Mouse (Mus musculus): ENCODE data around the gene Mettl27. TPM values are rescaled to one million over a fixed set of nuclear protein-coding genes. Genes with fewer than 3 reads are reported as not detected.
A peak's percentile ranks its signal among the peaks of the same experiment; 100 is the strongest.

Gene Mettl27
- polyA plus RNA-seq, 1 experiment from 2014 or later: 19.9 TPM

DNA sequence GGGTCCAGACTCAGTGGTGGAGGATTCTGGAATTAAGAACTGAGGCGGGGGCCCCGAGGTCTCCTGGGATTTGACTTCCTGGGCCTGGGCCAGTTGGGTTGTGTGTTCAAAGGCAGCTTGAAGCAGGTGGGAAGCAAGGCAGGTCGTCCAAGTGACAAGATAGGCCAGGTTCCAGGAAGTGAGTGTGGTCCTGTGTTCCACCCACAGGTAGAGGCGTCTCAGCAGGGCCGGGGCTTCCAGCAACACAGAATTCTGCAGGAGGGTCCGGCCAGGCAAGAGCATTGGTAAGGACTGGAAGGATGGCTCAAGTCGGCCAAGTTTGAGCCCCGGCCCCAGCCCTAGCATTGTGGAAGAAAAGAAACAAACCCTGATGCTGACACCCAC is 30.5 kb upstream of the Mettl27 start:
- Histone ChIP-seq H3K4me1 (peaks cover 28% of the 10 kb centered on the region), H3K4me2 (replicated peaks) (no peak overlapping the region), H3K9ac (0 out of 2 replicates have a peak overlapping the region, but pooled peaks have one; percentile 8), H3K36me3 (no peaks in the 10 kb centered on the region), H3K27ac (no peak overlapping the region), H3K4me3 (no peak overlapping the region), H3K9me3 (no peaks in the 10 kb centered on the region), H3K27me3 (no peaks in the 10 kb centered on the region)
- 58% methylated on average over 8 of the region's 8 CpGs for WGBS
- peak; percentile 1; the same call in 1 of the 2 replicates for ATAC-seq (ENCODE audit: low FRiP score, low read depth)

DNA sequence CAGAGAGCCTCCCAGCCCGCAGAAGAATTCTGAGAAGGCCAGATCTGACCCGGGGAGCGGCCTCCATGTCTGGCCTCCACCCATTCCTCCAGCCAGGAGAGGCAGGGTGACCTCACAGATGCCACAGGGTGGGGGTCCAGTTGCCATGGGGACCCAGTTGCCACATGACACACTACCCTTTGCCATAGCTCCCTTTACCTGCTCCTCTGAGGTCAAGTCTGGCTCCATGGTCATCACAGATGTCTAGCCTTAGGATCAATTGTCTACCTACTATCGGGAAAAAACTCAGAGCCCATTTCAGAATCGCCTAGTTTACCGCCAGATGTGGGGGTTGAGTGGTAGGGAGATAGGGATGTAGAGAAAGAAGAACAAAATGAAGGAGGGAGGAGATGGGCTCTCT is 25.5 kb upstream of the Mettl27 start, which contains the start of gene Tmem270:
Gene Tmem270 (minus strand): TSS at position 101 of the 400 bp plus-strand sequence.
- peaks cover under 1% of the 10 kb centered on the region for H3K4me1 ChIP-seq
- no peaks in the 10 kb centered on the region for H3K9me3 ChIP-seq
- no peak within 1 kb of the TSS for H3K9ac ChIP-seq
- H3K27ac ChIP-seq: no peak within 1 kb of the TSS
- WGBS: 82% methylated on average over 6 of the region's 6 CpGs
- no peaks in the 10 kb centered on the region for H3K27me3 ChIP-seq
- no peak within 1 kb of the TSS for H3K4me3 ChIP-seq
- 0 out of 2 replicates have a peak within 1 kb of the TSS, but pooled peaks have one; percentile 2 for H3K4me2 ChIP-seq (replicated peaks)
- no peaks in the 10 kb centered on the region for H3K36me3 ChIP-seq
- ATAC-seq (ENCODE audit: low FRiP score, low read depth): no peak

DNA sequence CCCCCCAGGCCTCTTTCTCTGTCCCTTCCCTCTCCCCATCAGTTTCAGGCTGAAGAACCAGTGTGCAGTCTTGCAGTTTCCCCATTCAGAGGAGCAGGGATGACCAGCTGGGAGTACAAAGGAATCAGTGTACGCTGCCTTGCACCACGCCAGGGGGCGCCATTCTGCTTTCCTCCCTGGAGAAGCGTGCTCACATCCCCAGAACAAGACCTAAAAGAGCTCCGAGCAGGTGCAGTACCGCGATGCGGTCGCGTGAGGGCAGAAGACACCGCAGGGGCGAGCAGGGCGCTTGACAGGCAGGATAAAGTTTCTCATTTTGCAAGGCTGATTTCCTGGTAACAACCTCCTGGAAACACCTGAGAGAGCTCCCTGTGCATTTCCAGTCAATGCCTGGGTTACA is 25.0 kb upstream of the Mettl27 start:
- Histone ChIP-seq H3K4me3 (no peak overlapping the region), H3K4me2 (replicated peaks) (0 out of 2 replicates have a peak overlapping the region, but pooled peaks have one; percentile 2), H3K36me3 (no peaks in the 10 kb centered on the region), H3K9ac (no peak overlapping the region), H3K27me3 (no peaks in the 10 kb centered on the region), H3K27ac (no peak overlapping the region), H3K9me3 (no peaks in the 10 kb centered on the region), H3K4me1 (no peaks in the 10 kb centered on the region)
- ATAC-seq (ENCODE audit: low FRiP score, low read depth): peak; percentile 78; the same call in 1 of the 2 replicates
- WGBS: under 1% methylated on average over 13 of the region's 13 CpGs

DNA sequence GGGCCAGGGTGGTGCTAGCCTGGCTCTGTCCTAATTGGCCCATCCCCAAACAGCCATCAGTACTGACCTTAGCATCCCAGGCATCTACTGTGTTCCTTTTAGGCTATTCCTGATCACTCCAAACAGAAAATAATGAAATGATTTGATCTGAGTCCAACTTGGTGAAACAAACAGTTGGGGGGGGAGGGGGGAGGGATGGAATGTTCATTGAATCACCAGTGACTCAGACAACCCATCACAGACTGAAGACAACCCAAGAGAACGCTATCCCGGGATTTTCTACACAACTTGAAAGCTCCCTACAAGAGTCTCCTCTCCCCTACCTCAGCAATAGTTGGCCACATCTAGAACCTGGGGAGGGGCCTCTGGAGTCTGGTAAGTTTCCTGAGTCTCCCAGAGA is 20.3 kb upstream of the Mettl27 start:
- ATAC-seq (ENCODE audit: low FRiP score, low read depth): no peak
- Histone ChIP-seq H3K36me3 (no peaks in the 10 kb centered on the region), H3K9ac (no peak overlapping the region), H3K27ac (no peak overlapping the region), H3K27me3 (no peaks in the 10 kb centered on the region), H3K9me3 (no peaks in the 10 kb centered on the region), H3K4me3 (no peak overlapping the region), H3K4me1 (no peaks in the 10 kb centered on the region), H3K4me2 (replicated peaks) (no peak overlapping the region)
- 93% methylated on average over 2 of the region's 2 CpGs for WGBS

DNA sequence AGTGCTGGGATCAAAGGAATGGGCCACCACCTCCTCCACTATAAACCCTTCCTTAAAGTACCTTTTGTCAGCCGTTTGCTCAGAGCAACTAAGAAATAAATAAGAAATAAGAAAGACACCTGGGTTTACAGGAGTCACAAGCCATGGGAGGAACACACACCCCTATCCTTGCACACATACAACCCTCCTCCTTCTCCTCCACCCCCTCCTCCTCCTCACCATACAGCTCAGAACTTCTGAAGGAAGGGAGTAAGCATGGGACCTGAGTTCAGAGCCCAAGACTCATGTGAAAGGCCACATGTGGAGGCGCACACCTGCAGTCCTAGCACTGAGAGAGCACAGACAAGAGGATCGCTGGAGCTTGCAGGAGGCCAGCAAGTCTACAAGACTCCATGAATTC is 18.8 kb upstream of the Mettl27 start:
- no peak overlapping the region for H3K4me2 ChIP-seq (replicated peaks)
- no peaks in the 10 kb centered on the region for H3K4me1 ChIP-seq
- no peak overlapping the region for H3K9ac ChIP-seq
- WGBS: 77% methylated on average over 3 of the region's 3 CpGs
- no peak overlapping the region for H3K4me3 ChIP-seq
- no peaks in the 10 kb centered on the region for H3K36me3 ChIP-seq
- no peak for ATAC-seq (ENCODE audit: low FRiP score, low read depth)
- H3K9me3 ChIP-seq: peaks cover 4% of the 10 kb centered on the region; the same call in 1 of the 2 replicates
- H3K27ac ChIP-seq: no peak overlapping the region
- H3K27me3 ChIP-seq: no peaks in the 10 kb centered on the region

DNA sequence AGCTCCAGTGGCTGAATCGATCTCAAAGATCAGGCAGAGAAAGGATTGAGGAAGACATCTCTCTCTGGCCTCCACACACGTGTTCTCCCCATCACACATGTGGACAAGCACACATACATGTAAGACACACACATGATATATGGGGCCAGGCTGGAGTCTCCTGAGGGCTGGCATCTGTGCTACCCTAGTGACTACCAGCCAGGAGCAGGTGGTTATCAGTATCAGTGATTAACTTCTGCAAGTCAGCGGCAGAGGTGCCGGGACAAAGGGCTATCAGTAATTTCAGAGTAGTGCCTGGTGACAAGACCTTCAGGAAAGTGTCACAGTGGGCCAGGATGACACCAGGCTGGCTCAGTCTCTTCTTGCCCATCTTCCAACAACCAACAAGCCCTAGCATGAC is 18.4 kb upstream of the Mettl27 start:
- Histone ChIP-seq H3K36me3 (no peaks in the 10 kb centered on the region), H3K9me3 (peaks cover 4% of the 10 kb centered on the region; the same call in 1 of the 2 replicates), H3K4me1 (no peaks in the 10 kb centered on the region), H3K27me3 (no peaks in the 10 kb centered on the region), H3K9ac (no peak overlapping the region), H3K4me2 (replicated peaks) (no peak overlapping the region), H3K27ac (no peak overlapping the region), H3K4me3 (no peak overlapping the region)
- 84% methylated on average over 4 of the region's 4 CpGs for WGBS
- no peak for ATAC-seq (ENCODE audit: low FRiP score, low read depth)

DNA sequence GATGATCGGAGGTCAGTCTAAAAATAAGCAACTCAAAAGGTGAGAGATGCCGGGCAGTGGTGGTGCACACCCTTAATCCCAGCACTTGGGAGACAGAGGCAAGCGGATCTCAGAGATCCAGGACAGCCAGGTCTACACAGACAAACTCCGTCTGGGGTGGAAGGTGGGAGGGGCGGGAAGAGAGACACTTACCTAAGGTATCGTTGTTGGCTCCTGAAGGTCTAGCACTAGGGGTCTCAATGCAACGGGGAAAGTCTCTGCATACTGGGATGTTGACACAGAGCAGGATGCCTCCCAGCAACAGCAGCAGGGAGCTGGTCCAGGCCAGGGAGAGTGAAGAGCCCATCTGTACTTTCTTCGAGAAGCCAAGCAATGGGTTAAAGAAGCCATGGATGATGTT is 17.7 kb upstream of the Mettl27 start:
- no peaks in the 10 kb centered on the region for H3K36me3 ChIP-seq
- H3K27me3 ChIP-seq: no peaks in the 10 kb centered on the region
- H3K27ac ChIP-seq: no peak overlapping the region
- 80% methylated on average over 8 of the region's 8 CpGs for WGBS
- no peak overlapping the region for H3K9ac ChIP-seq
- no peak overlapping the region for H3K4me3 ChIP-seq
- no peak for ATAC-seq (ENCODE audit: low FRiP score, low read depth)
- peaks cover 4% of the 10 kb centered on the region; the same call in 1 of the 2 replicates for H3K9me3 ChIP-seq
- no peak overlapping the region for H3K4me2 ChIP-seq (replicated peaks)
- no peaks in the 10 kb centered on the region for H3K4me1 ChIP-seq

DNA sequence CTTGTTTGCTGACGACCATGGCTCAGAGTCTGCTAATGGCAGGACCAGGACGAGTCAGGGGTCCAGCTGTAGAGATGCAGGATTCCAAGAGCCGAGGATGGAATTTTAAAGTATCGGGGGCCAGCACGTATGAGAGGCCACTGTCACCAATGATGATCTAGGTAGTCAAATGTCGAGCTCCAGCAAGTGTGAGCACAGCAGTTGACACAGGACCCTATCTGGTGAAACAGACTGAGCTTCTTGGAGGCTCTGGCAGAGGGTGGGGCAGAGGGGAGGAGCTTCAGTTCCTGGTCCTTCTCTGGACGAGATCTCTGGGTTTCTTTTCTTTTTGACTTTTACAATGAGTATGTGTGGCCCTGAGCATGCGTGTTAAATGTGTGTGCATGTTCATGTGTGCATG is 16.9 kb upstream of the Mettl27 start, which contains the start of gene Cldn13:
Gene Cldn13 (minus strand): TSS at position 216 of the 400 bp plus-strand sequence.
- no peak for ATAC-seq (ENCODE audit: low FRiP score, low read depth)
- Histone ChIP-seq H3K9ac (no peak within 1 kb of the TSS), H3K4me2 (replicated peaks) (no peak within 1 kb of the TSS), H3K4me1 (no peaks in the 10 kb centered on the region), H3K27ac (no peak within 1 kb of the TSS), H3K9me3 (peaks cover 4% of the 10 kb centered on the region; the same call in 1 of the 2 replicates), H3K36me3 (no peaks in the 10 kb centered on the region), H3K27me3 (no peaks in the 10 kb centered on the region), H3K4me3 (no peak within 1 kb of the TSS)
- 84% methylated on average over 8 of the region's 8 CpGs for WGBS

DNA sequence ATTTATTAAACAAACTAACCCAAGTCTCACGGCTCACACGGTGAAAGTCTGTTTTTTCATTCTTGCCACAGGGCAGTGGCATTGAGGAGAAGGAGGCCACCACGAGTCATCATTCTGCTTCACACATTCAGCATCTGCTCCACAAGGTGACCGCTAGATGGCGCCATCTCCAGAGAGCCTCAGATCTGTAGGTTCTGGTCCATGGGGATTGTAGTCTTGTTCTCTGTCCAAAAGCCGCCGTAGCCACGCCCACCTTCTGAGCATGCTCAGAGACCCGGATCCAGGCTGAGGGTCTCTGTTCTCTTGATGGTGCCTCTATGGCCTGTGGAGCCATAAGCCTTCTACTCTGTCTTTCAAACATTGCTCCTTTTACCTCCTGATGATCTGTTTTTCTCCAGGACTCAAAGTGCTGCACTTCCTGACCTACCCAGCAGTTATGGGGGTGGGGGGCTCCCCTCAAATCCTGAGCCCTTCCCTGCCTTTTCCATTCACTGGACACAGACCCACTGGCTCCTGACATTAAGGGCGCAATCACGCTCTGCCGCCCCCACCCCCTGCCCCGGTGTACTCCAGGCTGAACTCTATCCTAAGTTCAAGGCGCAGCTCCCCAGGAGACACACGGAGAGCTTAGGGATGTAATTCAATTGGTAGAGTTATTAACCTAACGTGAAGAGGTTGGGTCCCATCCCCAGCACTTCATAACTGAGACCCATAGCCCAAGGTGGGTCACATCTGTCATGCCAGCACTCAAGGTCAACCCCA is 13.9 kb upstream of the Mettl27 start:
- no peak for ATAC-seq (ENCODE audit: low FRiP score, low read depth)
- 49% methylated on average over 16 of the region's 16 CpGs for WGBS
- Histone ChIP-seq H3K36me3 (no peaks in the 10 kb centered on the region), H3K9me3 (peaks cover 4% of the 10 kb centered on the region; the same call in 1 of the 2 replicates), H3K4me3 (no peak overlapping the region), H3K27ac (no peak overlapping the region), H3K9ac (no peak overlapping the region), H3K27me3 (no peaks in the 10 kb centered on the region), H3K4me2 (replicated peaks) (no peak overlapping the region), H3K4me1 (no peaks in the 10 kb centered on the region)

DNA sequence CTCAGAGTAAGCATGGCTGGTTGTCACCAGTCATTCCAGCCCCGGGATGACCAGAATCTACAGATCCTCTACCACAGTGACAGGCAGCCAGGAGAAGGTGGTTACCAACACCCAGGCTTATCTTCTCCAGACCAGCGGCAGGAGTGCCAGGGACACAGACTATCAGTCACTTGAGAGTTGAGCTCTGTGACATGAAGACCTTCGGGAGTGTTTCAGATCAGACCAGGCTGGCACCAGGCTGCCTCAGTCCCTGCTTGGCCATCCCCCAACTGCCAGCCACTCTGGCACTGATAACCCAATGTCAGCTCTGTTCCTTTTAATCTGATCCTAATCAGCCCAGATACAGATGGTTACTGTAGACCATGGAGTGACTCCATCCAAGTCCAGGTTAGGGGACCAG is 13.1 kb upstream of the Mettl27 start:
- Histone ChIP-seq H3K4me3 (no peak overlapping the region), H3K27ac (no peak overlapping the region), H3K9ac (no peak overlapping the region), H3K4me2 (replicated peaks) (no peak overlapping the region), H3K9me3 (peaks cover 4% of the 10 kb centered on the region; the same call in 1 of the 2 replicates), H3K4me1 (no peaks in the 10 kb centered on the region), H3K27me3 (no peaks in the 10 kb centered on the region), H3K36me3 (no peaks in the 10 kb centered on the region)
- 87% methylated on average over 3 of the region's 3 CpGs for WGBS
- no peak for ATAC-seq (ENCODE audit: low FRiP score, low read depth)

DNA sequence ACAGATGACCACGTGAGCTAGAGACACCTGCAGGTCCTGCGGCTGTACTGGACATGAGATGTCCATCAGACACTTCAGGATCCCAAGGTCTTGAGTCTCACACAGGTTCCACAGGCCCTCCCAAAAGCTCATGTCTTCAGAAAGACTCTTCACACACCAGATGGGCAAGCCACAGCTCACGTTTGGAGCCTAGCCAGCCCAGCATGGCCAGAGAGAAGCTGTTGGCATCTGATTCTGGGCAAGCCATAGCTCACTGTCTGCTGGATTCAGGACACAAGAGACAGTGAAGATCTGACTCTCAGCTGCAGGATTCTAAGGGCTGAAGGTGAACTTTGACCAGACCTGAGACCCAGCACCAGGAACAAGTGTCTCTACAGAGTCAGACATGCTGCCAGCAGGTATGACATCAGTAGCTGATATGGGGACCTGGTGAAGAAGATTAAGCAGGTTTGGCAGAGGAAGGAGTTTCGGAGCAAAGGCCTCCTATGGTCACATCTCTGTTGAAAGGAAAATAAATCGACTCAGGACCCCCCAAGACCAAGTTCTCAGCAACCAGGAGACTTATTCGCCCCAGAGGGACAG is 12.0 kb upstream of the Mettl27 start:
- H3K27ac ChIP-seq: no peak overlapping the region
- no peaks in the 10 kb centered on the region for H3K36me3 ChIP-seq
- no peaks in the 10 kb centered on the region for H3K4me1 ChIP-seq
- H3K27me3 ChIP-seq: no peaks in the 10 kb centered on the region
- H3K4me2 ChIP-seq (replicated peaks): no peak overlapping the region
- no peak overlapping the region for H3K4me3 ChIP-seq
- no peak overlapping the region for H3K9ac ChIP-seq
- peaks cover 4% of the 10 kb centered on the region; the same call in 1 of the 2 replicates for H3K9me3 ChIP-seq
- WGBS: 77% methylated on average over 6 of the region's 6 CpGs
- ATAC-seq (ENCODE audit: low FRiP score, low read depth): no peak

DNA sequence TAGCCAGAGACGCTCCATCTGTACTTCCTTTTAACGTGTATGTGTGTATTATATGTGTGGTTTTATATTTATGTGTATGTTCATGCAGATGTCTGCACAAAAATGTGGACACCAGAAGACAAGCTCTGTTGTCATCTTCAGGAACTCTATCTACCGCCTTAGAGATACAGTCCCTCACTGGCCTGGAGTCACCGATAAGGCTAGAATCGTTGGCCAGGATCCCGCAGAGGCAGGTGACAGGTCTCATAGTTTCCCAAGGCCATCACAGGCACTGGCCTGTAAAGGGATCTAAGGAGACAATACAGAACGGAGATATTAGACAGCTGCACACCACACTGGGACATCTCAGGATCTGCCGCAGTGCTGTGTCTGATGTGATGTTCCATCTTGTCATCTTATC is 11.1 kb upstream of the Mettl27 start:
- H3K4me1 ChIP-seq: no peaks in the 10 kb centered on the region
- 89% methylated on average over 8 of the region's 8 CpGs for WGBS
- H3K4me3 ChIP-seq: no peak overlapping the region
- no peak for ATAC-seq (ENCODE audit: low FRiP score, low read depth)
- H3K36me3 ChIP-seq: no peaks in the 10 kb centered on the region
- H3K9me3 ChIP-seq: peaks cover 4% of the 10 kb centered on the region; the same call in 1 of the 2 replicates
- no peak overlapping the region for H3K4me2 ChIP-seq (replicated peaks)
- no peaks in the 10 kb centered on the region for H3K27me3 ChIP-seq
- H3K27ac ChIP-seq: no peak overlapping the region
- no peak overlapping the region for H3K9ac ChIP-seq

Data from limb, embryonic 13.5 days (tissue).